Mouse (Mus musculus) cerebellum, adult 11-12 months (tissue): Measurements from ENCODE around the gene Vmn1r215.
"Not testable (repeated sequence)": the region's sequence is repeated elsewhere in the genome, so short reads cannot be mapped to it uniquely, and the experiment has no call there.

Source experiments
- DNase-seq: peaks from one replicate; pipeline ENCODE4 v3.0.0; 2022

Vmn1r215 gene

GRCm38 (mm10) chr13:23067725-23068124, at the start of gene Vmn1r215:
Vmn1r215 (plus strand) TSS chr13:23068025.
- no peak for DNase-seq

GRCm38 (mm10) chr13:23018158-23018557, 49.7 kb upstream of the Vmn1r215 start:
- no peak for DNase-seq

GRCm38 (mm10) chr13:23024812-23025211, 43.0 kb upstream of the Vmn1r215 start:
- no peak for DNase-seq

- DNase-seq = no peak
Measured at GRCm38 (mm10) chr13:23030118-23030517, 37.7 kb upstream of the Vmn1r215 start, which contains the start of gene Vmn1r214. Vmn1r214 (plus strand) TSS chr13:23030418.

- DNase-seq = no peak
Measured at GRCm38 (mm10) chr13:23057778-23058177, 10.0 kb upstream of the Vmn1r215 start.

- no peak for DNase-seq
Measured at GRCm38 (mm10) chr13:23069312-23069711, 1.5 kb downstream of the Vmn1r215 start.

- no peak for DNase-seq
Measured at GRCm38 (mm10) chr13:23094386-23094785, 26.6 kb downstream of the Vmn1r215 start.

GRCm38 (mm10) chr13:23118126-23118525, 50.3 kb downstream of the Vmn1r215 start, which contains the start of gene Vmn1r217:
Vmn1r217 (minus strand) TSS chr13:23118226.
- DNase-seq = not testable (repeated sequence)

GRCm38 (mm10) chr13:23120611-23121010, 52.8 kb downstream of the Vmn1r215 start:
- DNase-seq = no peak
